Mouse (Mus musculus) embryo, embryonic 11 days (tissue): ENCODE data around the gene Tlr8.
"Not testable (repeated sequence)": the region's sequence is repeated elsewhere in the genome, so short reads cannot be mapped to it uniquely, and the experiment has no call there.

ENCODE experiments used
- DNase-seq: peaks from one replicate; pipeline ENCODE4 v3.0.0-alpha.2; 2015

Gene Tlr8

DNA sequence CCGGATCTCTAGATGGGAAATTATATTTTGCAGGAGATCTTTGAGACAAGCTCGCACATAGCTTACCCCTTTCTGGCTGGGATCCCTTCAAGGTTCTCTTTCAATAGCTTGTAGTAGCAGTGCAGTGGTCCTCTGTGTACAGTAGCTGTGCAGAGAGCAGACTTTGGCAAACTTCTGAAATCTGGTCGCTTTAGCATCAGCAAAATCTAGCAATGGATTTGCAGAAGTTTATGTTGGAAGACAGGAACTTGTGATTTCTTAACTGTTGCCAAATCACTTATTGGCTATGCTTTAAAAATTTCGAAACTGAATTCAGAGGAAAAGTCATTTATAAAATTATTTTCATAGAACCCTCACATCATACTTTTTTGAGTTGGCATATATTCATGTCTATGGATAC lies at the start of gene Tlr8:
Gene Tlr8, minus strand, starts transcription at position 244 of the 400 bp plus-strand sequence.
- no peak for DNase-seq

DNA sequence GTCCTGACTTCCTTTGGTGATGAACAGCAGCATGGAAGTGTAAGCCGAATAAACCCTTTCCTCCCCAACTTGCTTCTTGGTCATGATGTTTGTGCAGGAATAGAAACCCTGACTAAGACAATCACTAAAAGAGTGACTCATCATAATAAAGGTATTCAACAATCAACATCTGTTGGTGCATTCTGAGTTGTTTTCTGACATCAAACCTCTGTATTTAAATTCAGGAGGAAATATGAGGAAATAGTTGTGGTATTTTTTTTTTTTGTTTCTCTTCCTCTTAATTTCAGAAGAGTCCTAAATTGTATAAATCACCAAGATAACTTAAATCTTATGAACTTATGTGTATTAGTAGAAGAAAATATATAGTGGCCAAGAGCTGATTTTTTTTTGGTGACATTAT lies 37.9 kb upstream of the Tlr8 start:
- DNase-seq, result not testable (repeated sequence)

DNA sequence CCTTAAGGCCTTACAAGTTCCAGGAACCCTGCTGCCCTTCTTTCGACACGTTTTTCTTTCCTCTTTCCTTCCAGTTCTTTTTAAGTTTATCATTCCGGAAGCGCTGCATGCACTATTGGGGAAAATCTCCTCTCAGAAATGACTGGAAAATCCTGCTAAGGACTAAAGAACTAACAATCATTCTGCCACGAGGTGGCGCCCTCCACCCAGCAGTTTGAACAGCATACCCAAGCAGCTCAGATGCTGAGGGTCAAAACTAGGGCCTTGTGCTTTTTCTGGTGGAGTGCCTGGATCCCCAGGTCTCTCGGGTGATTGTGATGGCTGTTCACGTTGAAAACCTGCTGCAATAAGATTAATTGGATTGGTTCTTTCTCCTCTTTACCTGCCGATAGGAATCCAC lies 12.8 kb upstream of the Tlr8 start:
- peak; percentile 79 for DNase-seq

- DNase-seq, result peak; percentile 2
Measured at GRCm38 (mm10) chrX:167276551-167276950, 12.4 kb upstream of the Tlr8 start.

GRCm38 (mm10) chrX:167263530-167263929 lies 599 bp downstream of the Tlr8 start:
- DNase-seq, result no peak

DNA sequence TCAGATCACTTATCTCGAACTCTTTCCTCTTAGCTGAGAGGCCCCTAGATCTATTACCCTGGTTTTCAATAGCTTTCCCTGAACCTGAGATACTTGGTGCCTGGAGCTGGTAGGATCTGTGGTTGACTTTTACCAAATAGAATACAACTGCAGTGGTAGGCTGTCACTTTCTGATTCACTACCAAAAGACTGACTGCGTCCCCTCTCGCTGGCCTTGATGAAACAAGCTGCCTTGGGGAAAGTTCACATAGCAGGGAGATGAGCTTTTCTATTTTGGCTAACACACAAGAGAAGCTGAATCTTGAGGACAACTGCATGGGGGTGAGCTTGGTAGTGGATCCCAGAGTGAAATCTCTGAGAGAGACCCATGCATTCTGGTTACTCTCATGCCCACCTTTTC lies 22.4 kb downstream of the Tlr8 start:
- DNase-seq, result no peak

DNA sequence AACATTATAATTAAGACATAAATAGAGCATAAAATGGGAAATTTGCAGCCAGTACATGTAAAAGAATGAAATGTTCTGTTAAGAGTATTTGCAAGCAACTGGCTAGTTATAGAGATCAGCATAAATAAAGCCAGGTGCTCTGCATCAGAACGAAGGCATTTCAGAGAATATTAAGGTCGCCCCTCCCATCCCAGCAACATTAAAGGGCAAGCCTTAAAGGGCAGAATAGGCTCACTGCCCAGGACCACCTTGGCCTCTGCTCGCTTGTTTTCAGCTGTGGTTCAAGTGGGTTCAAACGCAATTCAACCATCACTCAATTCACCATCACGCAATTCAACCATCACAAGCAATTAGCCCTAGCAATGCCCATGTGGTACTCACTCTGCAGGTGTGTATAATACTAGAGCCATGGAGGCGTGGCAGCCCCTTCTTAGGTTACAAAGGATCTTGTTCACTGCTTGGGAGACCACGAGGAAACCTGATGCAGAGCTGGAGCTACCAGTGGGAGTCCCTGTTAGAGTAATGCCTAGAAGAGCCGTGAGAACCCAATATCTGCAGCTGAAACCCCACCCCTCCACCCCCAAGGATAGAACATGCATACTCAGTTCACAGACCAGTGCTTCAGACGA lies 24.7 kb downstream of the Tlr8 start:
- DNase-seq, result no peak

- peak; percentile 67 for DNase-seq
Measured at GRCm38 (mm10) chrX:167233104-167233687, 30.9 kb downstream of the Tlr8 start.

- DNase-seq, result peak; percentile 7
Measured at GRCm38 (mm10) chrX:167231150-167231549, 33.0 kb downstream of the Tlr8 start.

- no peak for DNase-seq
Measured at GRCm38 (mm10) chrX:167229819-167230218, 34.3 kb downstream of the Tlr8 start.

GRCm38 (mm10) chrX:167229206-167229605 lies 34.9 kb downstream of the Tlr8 start:
- DNase-seq, result peak; percentile 62

DNA sequence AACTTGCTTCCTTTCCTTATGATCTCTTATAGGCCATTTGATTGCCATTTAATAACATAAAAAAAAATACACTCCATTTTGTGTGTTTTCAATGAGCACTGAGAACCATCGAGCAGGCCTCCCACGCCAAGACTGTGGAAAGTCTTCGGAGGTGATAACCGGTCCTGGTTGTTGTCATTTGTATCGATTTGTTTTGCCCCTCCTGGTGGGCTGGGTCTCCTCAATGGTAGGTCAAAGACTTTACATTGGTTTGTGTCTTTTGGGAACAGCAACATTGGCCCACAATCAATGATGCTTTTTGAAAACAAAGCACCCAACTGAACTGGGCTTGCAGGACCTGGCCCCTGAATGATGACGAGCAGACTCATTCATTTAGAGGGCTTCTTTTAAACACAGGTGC lies 36.4 kb downstream of the Tlr8 start:
- no peak for DNase-seq

DNA sequence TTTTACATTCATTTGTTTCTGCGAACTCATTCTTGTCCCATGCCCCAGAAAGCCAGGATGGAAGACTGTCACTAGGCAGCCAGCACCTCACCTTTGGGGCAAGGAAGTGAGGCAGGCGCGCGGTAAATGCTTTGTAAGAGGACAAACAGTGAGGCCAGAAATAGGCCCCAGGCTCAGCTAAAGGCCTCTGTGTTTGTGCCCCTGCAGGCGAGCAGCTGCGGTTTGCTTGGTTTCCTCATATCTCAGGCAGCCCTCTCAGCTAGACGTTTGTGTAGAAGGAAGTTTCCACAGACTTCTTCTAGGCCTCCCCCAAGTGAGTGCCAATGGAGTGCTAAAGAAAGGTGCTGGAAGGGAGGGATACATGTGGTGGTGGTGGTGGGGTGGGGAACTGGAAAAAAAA lies 37.0 kb downstream of the Tlr8 start:
- no peak for DNase-seq

DNA sequence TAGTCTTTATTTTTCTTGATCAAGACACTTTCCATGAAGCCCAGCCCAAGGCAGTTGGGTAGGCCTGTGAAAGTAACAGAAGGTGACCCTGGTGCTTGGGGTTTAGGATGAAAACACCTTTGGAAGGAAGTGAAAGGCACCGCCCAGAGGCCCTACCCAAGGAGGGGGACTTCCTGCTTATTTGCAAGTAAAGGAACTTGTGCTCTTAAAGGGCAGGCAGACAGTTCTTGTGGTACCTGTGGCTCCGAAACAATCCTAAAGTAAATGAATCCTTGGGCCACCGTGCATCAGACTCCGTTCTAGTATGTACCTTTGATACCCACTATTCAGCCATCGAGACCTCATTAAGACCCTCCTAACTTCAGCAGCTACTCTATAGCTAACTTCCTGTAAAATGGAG lies 37.6 kb downstream of the Tlr8 start:
- no peak for DNase-seq

DNA sequence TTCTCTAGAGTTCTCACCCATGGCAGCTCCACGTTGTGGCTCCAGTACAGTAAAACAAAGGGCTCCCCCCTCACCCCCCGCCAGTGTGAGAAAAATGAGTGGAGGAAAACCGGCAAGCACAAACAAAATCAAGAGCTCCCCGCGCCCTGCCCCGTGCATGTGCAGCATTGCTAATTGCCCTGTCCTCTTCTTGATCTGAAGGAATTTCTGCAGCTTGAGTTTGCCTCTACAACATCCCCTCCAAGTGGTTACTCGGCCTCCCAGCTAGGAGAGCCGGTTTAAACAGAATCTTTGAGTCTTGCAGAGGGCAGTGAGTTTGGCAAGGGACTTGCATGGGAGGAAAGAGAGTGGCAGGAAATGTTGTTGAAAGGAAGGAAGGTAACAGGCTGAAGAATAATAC lies 51.4 kb downstream of the Tlr8 start:
- DNase-seq, result peak; percentile 52

DNA sequence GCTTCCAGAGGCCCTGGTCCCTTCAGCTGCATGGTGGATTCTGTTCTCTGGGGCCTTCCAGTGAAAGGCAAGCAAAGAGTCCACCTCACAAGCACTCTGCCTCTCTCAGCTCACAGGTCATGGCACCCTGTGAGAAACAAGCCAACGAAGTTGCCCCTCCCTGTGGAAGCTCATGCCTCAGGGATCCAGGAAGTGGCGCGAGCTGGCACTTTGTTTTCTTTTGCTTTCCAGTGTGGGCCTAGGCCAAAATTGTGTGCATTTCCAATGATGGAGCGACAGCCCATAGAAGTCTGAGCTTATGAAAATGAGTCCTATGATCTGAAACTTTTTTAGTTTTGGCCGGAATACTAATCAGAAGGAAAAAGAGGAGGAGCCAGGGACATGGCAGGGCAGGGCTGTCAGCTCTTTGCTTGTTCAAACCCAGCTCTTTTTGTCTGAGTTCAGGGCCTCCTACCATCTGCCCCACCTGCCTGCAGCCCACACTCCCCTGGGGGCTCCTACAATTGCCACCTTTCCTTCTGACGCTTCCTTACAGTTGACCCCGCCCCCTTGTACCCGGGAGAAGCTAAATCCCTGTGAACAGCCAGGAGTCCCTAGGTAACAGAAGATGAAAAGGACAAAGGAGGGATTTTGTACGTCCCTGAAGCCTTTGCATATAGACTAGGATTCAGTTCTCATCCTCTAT lies 52.1 kb downstream of the Tlr8 start:
- no peak for DNase-seq

DNA sequence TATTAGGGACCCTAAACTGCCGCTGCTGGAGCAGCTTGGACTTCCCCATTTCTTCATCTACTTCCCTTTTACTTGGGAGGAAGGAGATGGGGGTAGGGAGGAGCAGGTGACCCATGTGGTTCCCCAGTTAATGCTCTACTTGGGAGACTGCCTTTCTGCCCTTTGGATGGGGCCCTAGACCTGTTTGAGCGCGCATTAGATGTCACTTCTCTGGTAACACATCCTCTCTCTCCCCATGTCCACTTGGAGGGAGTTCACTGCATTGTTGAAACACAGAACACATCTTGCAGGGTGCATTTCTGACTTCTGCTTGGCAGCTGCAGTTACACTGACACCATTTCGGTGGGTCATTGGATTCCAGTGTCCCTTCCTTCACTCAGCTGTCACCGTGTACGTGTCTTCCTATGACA lies 53.8 kb downstream of the Tlr8 start:
- DNase-seq, result no peak

DNA sequence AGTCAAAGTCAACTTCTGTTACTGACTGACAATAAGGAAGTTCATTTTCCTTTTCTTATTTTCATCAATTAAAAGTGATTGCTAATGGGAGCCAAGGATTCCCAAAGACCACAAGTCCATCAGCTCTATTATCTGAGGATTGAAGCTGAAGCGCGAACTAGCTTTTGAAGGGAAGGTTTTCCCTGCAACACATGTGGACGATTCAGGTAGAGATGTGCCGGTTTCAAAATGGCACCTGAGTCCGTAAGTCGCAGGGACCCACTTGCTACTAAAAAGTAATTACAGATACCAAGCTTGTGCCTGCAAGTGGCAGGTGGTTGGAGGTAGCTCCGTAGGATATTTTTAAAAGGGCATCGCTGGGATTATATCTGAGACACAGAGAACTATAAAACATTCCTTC lies 54.3 kb downstream of the Tlr8 start:
- DNase-seq, result no peak

- DNase-seq, result peak; percentile 89
Measured at GRCm38 (mm10) chrX:167208978-167209754, 55.0 kb downstream of the Tlr8 start, which contains the start of gene Tmsb4x. Gene Tmsb4x, minus strand, starts transcription at chrX:167209315.

- peak; percentile 41 for DNase-seq
Measured at GRCm38 (mm10) chrX:167208506-167208820, 55.7 kb downstream of the Tlr8 start.

DNA sequence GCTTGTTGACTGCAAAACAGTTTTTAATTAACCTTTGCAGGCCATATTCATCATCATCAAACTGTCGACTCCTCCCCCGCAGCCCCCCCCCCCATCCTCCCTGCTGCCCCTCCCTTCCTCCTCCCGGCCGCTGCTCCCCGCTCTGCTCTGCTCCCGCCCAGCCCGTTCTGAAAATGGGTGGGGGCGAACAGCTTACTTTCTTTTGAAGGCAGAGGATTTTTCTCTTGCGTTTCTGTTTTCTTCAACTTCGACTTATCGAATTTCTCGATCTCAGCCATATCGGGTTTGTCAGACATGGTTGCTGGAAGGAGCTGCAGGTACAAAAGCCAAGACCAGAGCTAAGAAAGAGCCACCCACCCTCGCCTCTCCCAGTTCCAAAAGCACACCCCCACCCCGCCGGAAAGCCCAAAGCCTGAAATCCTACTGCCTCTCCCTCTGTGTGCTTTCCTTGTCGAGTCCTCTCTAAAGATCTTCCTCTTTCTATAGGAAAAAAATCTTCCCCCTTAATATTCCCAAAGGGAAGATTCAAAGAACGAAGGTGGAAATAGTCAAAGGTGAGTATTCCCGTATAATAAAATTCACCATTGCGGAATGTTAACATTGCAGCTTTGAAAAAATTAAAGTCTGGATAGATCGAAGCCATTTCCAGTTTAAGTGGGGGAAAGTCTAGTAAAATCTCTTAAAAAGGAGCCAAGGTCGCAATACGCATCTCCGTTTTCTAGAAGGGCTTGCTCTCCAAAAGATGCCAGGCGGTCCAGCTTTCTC lies 56.2 kb downstream of the Tlr8 start:
- peak; percentile 38 for DNase-seq

- DNase-seq, result peak; percentile 9
Measured at GRCm38 (mm10) chrX:167205813-167206520, 58.2 kb downstream of the Tlr8 start.
